Mouse (Mus musculus) induced T-regulatory cell, adult 2 months (primary cell): ENCODE measurements around the gene Akap1.

Experiments used
- DNase-seq: peaks from one replicate; pipeline ENCODE4 v3.0.0-alpha.2; 2012; ENCODE audit warnings: low read depth

The Akap1 gene

DNA sequence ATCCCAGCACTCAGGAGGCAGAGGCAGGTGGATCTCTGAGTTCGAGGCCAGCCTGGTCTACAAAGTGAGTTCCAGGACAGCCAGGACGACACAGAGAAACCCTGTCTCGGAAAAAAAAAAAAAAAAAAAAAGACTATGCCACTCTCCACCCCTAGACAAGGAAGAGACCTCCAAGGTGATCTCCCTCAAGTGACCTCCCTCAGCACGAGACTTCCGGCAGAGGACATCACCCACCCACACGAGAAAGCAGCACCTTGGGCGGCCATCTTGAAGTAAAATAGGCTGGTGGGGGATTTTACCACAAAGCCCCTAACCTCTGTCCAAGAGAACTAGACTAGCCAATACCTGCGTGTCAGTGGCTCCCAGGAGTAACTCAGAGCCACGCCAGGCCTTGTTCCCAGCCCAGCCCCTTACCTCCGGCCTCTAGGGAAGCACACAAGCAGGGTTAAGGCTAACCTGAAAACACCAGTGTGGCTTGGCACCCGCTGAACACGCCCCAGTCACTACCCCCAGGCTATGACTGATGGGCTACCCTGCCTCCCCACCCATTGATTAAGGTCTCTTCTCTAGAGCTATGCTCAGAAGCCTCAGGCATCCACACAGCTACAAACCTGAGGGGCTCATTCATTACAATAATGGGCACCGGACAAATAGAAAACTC is 21.9 kb downstream of the Akap1 start:
- no peak for DNase-seq

DNA sequence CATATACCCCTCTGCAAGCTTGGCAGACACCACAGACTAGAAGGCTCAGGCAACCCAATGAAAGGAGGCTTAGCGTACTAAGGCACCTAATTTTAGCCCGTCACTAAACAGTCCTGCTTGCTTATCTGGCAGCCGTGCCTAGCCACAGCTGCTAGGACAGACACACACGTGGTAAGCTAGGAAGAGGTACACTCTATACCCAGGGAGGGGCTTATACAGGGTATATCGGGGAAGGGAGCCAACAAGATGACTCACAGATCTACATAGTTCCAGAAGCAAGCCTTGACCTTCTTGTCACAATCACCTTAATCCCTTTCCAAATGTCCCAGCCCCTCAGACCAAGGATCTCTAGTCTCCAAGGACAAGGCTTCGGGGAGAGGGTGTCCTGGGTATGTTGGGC is 23.0 kb downstream of the Akap1 start:
- DNase-seq, result no peak

DNA sequence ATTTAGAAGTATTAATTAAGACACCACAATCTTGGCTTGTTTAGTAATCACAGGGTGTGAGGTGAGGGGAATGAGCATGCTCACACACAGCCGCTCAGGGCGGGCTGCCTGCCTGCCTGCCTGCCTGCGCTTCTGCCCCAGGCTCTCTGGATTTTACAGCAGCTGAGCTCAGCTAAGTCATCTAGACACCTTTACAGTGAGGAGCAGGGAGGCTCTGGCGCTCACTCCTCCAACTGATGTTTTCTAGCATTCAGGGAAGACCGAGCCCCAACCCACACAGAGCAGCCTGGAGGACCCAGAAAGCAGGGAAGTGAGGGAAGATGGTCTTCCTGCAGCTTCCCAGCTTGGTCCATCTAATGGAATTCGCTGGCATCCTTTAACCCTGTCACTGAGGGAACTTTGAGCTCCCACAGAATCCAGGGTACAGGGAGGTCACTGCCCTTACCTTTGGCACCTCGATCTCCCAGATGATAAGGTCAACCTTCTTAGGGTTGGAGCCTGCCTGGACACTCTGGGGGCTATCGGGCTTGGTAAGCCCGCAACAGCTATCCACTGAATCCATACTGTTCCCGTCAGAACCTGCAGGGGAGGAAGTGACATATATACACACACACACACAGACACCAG is 23.5 kb downstream of the Akap1 start:
- DNase-seq, result no peak

DNA sequence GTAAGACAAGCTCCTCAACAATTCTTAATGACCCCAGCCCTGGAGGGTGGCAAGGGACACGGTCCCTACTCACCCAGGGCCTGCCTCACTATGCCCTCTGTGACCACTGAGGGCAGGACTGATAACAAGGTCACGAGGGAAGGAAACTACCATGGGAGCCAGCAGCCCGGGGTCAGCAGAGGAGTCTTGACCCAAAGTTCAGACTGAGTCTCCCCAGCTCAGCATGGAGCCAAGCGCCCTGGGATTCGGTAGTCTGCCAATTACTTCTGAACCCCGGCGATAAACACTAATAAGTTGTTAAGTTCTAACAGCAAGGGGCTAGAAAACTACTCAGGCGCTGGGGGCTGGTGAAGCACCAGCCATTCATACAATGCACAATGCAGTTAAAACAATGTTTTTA is 24.1 kb downstream of the Akap1 start:
- DNase-seq, result no peak

DNA sequence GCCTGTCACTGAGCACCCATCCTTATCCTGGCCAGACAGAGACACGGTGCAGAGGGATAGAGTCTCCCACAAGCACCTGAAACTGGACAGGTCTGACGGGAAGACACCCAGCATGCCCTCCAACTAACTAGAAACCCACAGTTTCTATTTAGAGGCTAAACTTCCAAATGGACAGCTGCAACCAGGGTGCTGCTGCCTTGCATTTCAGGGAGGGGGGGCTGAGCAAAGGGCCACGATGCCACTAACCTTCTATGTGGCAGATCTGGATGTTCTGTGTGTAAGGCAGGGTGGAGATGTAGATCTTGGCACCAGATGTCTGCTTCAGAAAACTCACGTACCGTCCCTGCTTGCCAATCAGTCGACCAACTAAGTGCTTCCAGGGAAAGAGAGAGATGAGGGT is 25.0 kb downstream of the Akap1 start:
- no peak for DNase-seq

DNA sequence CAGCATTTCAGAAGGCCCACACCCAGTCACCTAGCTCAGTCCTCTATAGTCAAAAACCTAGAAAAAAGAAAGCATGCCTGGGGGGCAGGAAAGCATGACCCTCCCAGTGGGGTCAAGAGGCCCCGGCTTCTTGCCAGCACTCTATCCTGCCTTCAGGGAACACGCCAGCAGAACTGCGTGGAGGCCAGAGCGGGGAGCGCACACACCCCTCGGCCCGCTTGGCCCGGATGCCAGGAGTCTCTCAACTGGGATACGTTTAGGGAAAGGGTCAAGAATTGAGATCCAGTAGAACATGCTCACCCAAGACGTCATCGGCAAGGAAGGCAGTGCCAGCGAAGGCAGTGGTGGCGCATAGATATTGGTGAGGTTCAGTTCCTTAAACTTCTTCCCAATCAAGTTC is 25.8 kb downstream of the Akap1 start:
- DNase-seq, result no peak

DNA sequence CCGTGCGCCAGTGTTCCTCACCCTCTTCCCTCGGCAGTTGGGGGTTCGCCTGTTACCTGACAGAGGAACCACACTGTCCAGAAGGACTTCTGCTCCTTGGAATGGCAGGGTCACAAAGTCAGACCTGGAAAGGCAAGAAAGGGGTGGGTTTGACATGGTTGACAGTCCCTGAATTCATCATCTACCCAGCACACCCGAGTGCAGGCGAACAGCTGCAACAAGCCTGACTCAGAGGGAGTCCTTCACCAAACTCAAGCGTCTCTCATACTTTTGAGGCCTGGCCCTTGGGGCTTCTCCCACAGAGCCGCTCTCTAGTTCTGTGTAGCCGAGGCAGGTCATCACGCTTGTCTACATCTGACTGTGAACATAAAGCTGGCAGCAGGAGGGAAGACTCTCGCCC is 29.8 kb downstream of the Akap1 start:
- no peak for DNase-seq

DNA sequence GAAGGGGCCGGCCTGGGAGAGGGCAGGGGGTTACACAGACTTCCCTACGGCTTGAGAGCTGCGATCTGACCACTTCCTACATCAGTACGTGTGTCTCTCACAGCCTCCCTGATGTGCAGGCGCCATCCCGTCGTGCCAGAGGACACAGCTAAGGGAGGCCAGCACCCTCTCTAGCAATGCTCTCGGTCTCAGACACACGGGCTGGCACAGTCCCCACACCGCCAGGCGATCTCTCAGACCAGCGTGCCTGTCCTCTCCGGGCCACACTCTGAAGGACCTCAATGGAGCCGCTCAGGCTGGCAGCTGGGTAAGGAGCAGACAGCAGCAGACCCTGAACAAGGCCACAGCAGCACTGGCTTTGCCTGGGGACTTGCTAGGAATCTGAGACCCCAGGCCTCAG is 30.3 kb downstream of the Akap1 start:
- no peak for DNase-seq

DNA sequence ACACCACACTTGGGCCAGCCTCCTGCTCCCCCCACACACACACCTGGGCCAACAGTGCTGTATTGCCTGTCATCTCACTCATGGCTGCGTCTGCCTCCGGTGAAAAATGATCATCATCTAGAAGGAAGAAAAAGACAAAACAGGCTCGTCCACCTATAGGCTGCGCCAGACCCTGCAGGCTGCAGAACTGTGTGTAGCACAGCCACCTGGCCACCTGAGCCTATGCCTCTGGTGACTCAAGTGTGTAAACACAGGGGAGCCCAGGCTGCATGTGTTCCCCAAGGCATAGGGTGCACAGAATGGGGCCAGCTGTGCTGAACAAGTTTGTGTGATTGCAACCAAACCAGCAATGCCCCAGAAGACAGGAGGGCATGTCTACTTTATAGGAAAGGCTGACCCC is 31.3 kb downstream of the Akap1 start:
- no peak for DNase-seq

DNA sequence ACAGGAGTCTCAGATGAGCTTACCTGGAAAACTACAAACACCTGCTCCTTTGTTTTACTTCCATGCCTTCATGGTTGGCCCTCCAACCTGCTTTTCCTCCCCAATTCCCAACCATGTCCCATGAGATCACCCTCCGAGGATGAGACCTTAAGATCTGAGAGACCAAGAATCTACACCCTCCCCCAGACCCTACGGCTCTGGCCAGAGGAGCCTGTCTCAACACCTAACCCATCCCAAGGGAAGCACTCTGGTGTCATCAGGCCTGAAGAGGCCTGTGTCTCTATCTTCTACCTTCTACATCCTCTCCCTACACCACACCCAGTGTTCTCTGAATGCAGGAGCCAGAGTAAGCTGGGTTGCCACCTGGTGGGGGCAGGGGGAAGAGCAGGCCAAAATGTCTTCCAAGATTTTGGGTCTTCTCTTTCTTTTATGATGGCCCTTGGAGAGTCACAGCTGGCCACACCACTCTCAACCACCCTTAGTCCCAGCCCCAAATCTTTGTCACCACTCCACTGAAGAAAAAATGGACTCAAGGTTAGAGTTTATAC is 34.1 kb downstream of the Akap1 start:
- peak; percentile 69 for DNase-seq

DNA sequence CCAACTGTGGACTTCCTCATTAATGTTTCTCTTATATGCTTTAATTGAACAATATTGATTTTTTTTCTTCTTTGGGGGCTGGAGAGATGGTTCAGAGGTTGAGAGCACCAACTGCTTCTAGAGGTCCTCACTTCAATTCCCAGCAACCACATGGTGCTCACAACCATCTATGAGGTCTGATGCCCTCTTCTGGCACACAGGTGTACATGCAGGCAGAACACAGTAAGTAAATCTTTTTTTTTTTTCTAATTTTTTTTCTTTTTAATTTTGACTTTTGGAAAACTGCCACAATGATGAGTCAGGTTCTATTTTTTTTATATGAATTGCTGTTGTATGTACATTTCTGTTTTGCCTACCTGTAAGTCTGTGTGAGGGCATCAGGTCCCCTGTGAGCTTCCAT is 35.9 kb downstream of the Akap1 start:
- DNase-seq, result peak; percentile 29

DNA sequence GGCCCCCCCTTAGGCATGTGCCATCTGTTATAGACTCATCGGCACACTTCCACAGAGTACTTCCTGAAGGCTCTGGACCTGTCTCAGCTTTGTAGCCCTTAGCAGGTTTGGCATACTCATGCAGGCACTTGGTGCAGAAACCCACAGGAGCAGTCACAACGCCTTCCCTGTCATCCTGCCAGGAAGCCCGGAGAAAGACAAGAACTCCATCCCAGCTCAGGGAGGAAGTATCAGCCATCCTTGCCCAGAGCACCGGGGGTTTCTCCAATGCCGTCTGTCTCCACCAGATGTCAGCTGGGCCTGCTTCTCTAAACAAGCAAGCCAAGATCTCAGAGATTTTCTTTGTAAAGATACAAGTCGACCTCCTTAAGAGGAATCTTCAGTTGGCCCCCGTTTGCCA is 38.5 kb downstream of the Akap1 start:
- DNase-seq, result no peak

DNA sequence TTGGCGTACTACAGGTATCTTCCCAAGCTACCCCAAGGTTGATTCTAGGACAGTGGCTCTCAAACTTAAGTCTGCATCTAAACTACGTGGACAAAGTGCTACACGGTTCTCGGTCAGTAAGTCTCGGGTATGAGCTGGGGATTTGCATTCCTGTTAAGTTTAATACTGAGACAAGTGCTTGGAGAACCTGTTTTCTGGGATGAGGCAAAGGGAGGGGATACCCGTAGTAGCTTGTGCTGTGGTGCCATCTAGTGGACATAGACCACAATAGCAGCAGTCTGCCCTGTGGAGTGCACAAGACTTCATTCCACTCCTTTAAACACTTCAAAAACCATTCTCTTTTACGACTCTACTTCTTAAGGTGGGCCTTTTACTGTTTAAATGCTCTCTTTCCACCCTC is 41.4 kb downstream of the Akap1 start:
- DNase-seq, result peak; percentile 77

DNA sequence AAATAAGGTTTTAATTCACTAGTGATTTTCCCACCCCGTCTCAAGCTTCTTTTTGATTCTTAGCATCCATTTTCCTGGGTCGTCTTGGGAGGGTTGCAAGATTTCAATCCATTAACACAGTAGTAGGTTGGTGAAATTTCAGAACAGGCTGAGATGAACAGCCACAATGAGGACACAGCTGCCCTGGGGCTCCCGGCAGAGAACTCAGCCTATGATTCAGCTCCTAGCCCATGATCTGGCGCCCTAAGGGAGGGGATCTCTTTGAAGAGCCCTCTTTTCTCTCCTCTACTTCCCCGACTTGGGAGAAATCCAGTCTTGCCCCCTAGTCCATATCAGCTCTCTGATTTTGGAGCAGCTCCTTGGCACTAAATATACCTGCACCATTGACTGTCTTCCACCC is 41.9 kb downstream of the Akap1 start:
- no peak for DNase-seq

DNA sequence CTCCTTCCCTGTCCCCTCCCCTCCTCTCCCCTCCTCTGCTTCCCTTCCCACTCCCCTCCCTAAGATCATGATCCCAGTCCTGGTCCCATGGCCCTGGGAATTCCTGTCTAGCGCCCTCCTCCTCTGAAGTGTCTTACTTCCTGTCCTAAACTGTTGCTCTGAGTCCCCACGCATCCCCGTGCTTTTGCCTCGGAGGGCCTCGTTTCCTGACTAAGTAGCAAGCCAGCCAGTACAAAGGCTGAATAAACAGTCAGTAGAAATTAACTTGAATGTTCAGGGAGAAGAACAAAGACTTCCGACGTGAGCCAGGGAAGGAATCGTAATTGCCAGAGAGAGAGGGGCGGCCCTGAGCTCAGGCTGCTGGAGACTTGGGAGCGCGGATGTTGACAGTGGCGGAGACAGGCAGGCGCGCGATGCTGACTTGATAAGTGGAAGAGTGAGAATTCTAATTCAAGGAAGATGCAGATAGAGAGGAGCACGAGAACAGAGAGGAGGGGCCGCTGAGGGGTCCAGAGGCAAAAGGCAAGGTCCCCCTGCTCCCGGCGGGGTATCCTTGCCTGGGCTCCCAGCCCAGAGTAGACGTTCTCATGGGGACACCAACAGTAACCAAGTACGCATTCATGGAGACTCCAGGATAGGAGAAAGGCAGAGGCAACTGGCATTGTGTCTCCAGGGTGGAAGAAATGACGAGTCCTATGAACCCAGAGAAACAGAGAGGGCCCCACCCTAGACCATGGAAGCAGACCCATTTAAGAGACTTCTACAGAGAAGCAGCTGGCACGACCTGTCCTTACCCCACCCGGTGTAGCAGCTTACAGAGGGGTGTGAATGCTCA is 43.4 kb downstream of the Akap1 start:
- no peak for DNase-seq

DNA sequence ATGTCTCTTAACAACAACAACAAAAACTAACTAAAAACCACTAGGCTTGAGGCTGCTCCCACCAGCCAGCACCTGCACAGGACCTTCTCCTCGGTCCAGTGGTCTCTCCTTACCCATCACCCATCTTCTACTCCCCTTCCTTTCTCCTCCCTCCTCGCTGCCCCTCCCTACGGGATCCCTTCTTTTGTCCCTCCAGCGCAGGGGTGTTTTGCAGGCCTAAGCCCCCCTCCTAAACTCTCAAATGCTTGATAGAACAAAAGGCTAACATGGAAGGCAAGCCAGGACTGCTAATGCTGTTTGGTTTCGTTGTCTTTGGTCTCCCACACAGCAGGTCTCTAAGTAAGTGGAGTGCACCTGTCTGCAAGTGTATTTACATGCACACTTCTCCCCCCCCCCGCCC is 44.1 kb downstream of the Akap1 start:
- no peak for DNase-seq

DNA sequence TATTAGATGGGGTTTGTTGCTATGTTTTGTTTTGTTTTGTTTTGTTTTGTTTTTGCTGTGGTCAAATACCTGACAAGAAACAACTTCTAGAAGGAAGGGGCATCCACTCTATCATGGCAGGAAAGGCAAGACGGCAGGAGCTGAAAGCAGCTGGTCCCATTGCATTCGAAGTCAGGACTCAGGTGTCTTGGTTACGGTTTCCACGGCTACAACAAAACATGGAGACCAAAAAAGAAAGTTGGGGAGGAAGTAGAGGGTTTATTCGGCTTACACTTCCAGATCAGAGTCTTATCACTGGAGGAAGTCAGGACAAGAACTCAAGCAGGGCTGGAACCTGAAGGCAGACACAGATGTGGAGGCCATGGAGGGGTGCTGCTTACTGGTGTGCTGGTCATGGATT is 47.3 kb downstream of the Akap1 start:
- DNase-seq, result peak; percentile 16

DNA sequence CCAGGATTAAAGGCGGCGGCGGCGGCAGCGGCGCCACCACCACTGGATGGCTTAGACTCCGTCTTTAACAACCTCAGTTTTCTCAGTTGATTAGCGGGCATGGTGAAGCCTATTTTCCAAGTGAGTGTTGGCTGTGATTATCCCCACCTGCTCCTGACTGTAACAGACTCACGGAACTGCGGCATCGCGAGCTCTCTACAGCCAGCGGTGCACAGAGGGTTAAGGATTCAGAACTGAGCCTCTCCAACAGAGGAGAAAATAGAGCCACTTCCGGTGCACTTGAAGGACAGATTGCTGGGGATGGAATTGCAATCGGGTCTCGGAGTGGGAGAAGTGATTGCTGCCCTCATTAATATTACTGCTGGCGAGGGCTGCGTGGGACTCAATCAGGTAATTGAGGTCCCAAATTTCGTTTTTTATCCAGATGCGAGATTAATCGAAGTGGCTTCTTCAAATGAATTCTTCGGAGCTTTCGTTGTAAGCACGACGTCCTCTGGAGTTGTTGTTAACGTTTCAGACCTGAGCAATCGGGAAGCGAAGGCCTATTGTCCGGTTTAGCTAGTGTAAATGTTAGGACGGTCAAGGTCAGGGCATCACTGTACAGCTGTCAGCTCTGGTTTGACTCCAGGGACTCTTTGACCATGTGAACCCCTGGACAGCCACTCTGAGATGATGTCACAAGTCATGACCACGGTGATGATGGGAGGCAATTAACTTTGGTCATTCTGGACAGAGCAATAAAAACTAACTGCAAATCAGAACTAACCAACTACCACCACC is 61.0 kb downstream of the Akap1 start:
- DNase-seq, result no peak

DNA sequence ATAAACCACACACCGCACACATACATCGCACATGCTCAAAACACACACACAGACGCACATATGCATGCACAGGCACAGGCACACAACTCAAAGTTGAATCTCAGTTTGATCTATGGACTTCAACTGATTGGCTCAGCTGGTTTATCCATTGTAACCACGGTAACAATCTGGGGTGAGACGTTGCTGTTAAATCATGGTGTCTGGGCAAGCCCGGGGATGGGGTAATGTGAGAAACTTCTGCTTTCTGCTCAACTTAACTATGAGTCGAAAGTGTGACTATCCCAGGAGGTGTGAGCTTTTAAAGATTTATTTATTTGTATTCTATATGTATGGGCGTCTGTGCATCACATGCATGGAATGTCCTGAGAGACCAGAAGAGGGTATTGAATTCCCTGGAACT is 68.2 kb downstream of the Akap1 start:
- DNase-seq, result no peak

DNA sequence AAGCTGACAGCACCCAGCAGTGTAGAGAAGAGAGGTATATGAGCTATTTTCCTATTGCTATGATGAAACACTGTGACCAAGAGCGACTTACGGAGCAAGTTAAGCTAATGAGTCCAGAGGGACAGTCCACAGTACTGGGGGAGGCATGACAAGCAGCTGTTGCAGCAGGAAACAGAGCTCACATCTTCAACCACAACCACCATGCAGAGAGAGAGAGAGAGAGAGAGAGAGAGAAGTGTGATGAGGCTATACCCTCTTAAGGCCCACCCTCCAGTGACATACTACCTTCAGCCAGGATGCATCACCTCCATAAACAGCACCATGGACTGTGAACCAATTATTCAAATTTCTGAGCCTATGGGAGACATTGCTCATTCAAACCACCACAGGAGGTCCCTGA is 74.5 kb downstream of the Akap1 start:
- no peak for DNase-seq

DNA sequence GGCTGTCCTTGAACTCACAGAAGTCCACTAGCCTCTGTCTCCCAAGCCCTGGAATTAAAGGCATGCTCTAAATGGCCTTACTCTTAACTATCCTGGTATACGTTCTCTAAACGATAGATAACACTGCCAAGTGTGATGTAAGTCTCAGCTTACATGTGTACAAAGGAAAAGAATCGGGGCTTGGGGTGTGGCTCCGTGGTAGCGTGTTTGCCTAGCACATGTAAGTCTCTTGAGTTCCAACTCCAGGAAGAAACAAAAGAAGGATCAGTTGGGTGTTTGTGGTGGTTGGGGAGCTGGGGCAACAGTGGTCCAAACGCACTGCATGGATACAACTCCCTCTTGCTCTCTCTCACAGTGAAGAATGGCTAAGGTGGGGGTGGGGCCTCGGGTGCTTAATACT is 77.6 kb downstream of the Akap1 start:
- no peak for DNase-seq

DNA sequence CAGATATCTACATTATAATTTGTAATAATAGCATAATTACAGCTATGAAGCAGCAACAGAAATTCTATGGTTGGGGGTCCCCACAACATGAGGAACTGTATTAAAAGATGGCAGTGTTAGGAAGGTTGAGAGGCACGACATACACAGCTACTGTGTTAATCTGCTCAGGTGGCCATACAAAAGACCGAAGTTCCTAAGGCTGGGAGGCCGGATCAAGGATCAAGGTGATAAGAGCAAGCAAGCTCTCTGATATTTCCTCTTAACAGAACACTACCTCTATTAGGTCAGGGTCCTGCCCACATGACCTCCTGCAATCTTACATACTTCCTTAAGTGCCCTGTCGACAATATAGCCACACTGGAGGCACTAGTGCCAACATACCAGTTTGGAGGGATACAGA is 80.9 kb downstream of the Akap1 start:
- no peak for DNase-seq
